In the genomic region with DNA sequence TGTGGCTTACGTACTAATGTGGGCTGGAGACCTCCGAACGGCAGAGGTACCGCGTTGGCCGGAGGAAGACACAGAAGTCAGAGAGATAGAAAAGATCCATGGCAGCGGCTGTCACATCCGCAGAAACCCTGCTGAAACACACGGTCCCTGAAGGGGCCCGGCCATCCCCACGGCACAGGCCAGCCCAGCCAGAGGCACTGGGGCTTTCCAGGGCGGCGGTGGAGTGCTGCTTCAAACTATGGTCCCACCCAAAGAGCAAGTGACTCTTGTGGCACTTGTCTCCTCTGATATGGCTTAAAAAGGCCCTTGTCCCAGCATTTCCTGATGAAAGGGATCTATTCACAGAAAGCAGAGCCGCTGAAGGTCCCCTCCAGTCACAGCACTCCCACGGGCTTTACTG, we compare ENCODE assay signal across 13 mouse cellular contexts. TPM values are rescaled to one million over a fixed set of nuclear protein-coding genes. Genes with fewer than 3 reads are reported as not detected.
DNase-seq lines count a peak whose midpoint lies in the region; ATAC-seq and TF ChIP-seq lines count a peak whose summit lies in the region.
"Had no signal": no experiment of that assay in that cellular context is flagged by ENCODE, and none has a peak within 500 bp of the region (broad histone marks: within the 10 kb centered on the region; RNA-seq: fewer than 3 reads in every experiment).

No protein-coding gene starts in this region.

- H3K27ac ChIP-seq in forebrain, embryonic 10.5 days, result peak overlapping the region; percentile 75
- no peak overlapping the region; the same call in 1 of the 2 replicates for H3K27ac ChIP-seq in forebrain, embryonic 15.5 days (replicated peaks)
- H3K27ac ChIP-seq in neural tube, embryonic 11.5 days (ENCODE audit: low read depth, low read length), result 0 out of 2 replicates have a peak overlapping the region, but pooled peaks have one; percentile 20
- H3K27ac ChIP-seq in liver, embryonic 13.5 days, result peak overlapping the region; percentile 98
- peak overlapping the region; percentile 67 for H3K27ac ChIP-seq in stomach, postnatal 0 days (replicated peaks)
- H3K27ac ChIP-seq: limb, embryonic 12.5 days had no signal

- no peaks in the 10 kb centered on the region for H3K9me3 ChIP-seq in forebrain, embryonic 10.5 days
- no peaks in the 10 kb centered on the region for H3K9me3 ChIP-seq in forebrain, embryonic 15.5 days
- no peaks in the 10 kb centered on the region for H3K9me3 ChIP-seq in neural tube, embryonic 11.5 days (ENCODE audit: control insufficient read depth, low read length)
- H3K9me3 ChIP-seq in liver, embryonic 13.5 days (replicated peaks), result no peaks in the 10 kb centered on the region
- no peaks in the 10 kb centered on the region for H3K9me3 ChIP-seq in stomach, postnatal 0 days (ENCODE audit: control insufficient read depth, low read length)
- H3K9me3 ChIP-seq: limb, embryonic 12.5 days had no signal

- no peak for TF ChIP-seq CTCF in stomach, postnatal 0 days (IDR thresholded peaks at IDR 0.05; ENCODE audit: low read depth)

- H3K9ac ChIP-seq in forebrain, embryonic 15.5 days (replicated peaks), result no peak overlapping the region
- peak overlapping the region; percentile 29; the same call in 1 of the 2 replicates for H3K9ac ChIP-seq in neural tube, embryonic 11.5 days (ENCODE audit: low read length)
- H3K9ac ChIP-seq in liver, embryonic 13.5 days, result peak overlapping the region; percentile 85
- no peak overlapping the region for H3K9ac ChIP-seq in stomach, postnatal 0 days (ENCODE audit: low read length)
- H3K9ac ChIP-seq: limb, embryonic 12.5 days had no signal

- WGBS in forebrain, embryonic 10.5 days, result 70% methylated on average over 15 of the region's 15 CpGs
- 69% methylated on average over 15 of the region's 15 CpGs for WGBS in forebrain, embryonic 15.5 days
- WGBS in neural tube, embryonic 11.5 days, result 73% methylated on average over 15 of the region's 15 CpGs
- WGBS in liver, embryonic 13.5 days (ENCODE audit: insufficient replicate concordance), result 45% methylated on average over 15 of the region's 15 CpGs
- WGBS in stomach, postnatal 0 days, result 66% methylated on average over 15 of the region's 15 CpGs

- no peak for TF ChIP-seq EP300 in stomach, postnatal 0 days (optimal IDR thresholded peaks at IDR 0.05)

- no peak overlapping the region for H3K4me3 ChIP-seq in forebrain, embryonic 10.5 days
- no peak overlapping the region for H3K4me3 ChIP-seq in forebrain, embryonic 15.5 days
- no peak overlapping the region for H3K4me3 ChIP-seq in neural tube, embryonic 11.5 days (ENCODE audit: low read depth, low read length)
- peak overlapping the region; percentile 61 for H3K4me3 ChIP-seq in liver, embryonic 13.5 days (replicated peaks)
- H3K4me3 ChIP-seq in stomach, postnatal 0 days (ENCODE audit: low read depth, low read length), result no peak overlapping the region
- H3K4me3 ChIP-seq: limb, embryonic 12.5 days had no signal

- no peak for ATAC-seq in forebrain, embryonic 15.5 days (replicated peaks)
- ATAC-seq in neural tube, embryonic 11.5 days (ENCODE audit: insufficient read depth, low FRiP score, low TSS enrichment), result no peak
- ATAC-seq in liver, embryonic 13.5 days (ENCODE audit: low read depth), result peak; percentile 53
- ATAC-seq in stomach, postnatal 0 days (ENCODE audit: low FRiP score, low TSS enrichment), result no peak
- ATAC-seq: forebrain, embryonic 16.5 days had no signal

- H3K4me2 ChIP-seq in forebrain, embryonic 15.5 days (replicated peaks), result no peak overlapping the region
- no peak overlapping the region for H3K4me2 ChIP-seq in neural tube, embryonic 11.5 days (ENCODE audit: low read depth)
- H3K4me2 ChIP-seq in liver, embryonic 13.5 days, result peak overlapping the region; percentile 87
- no peak overlapping the region for H3K4me2 ChIP-seq in stomach, postnatal 0 days (replicated peaks; ENCODE audit: low read depth)
- H3K4me2 ChIP-seq: limb, embryonic 12.5 days had no signal

- peaks cover 60% of the 10 kb centered on the region for H3K4me1 ChIP-seq in forebrain, embryonic 10.5 days
- peaks cover 34% of the 10 kb centered on the region for H3K4me1 ChIP-seq in forebrain, embryonic 15.5 days
- peaks cover 18% of the 10 kb centered on the region for H3K4me1 ChIP-seq in neural tube, embryonic 11.5 days (ENCODE audit: control insufficient read depth, insufficient read depth, low read length)
- peaks cover 97% of the 10 kb centered on the region for H3K4me1 ChIP-seq in liver, embryonic 13.5 days (replicated peaks)
- peaks cover 13% of the 10 kb centered on the region for H3K4me1 ChIP-seq in stomach, postnatal 0 days (replicated peaks; ENCODE audit: control insufficient read depth, insufficient read depth)

- DNase-seq in forebrain, embryonic 10.5 days (ENCODE audit: extremely low spot score, low spot score), result no peak
- DNase-seq in neural tube, embryonic 11.5 days (ENCODE audit: low spot score), result no peak
- DNase-seq in neural tube, embryonic 10.5 days (ENCODE audit: extremely low spot score, low spot score), result no peak
- DNase-seq in liver, embryonic 13.5 days, result peak; percentile 52
- DNase-seq in stomach, postnatal 0 days (ENCODE audit: low spot score), result no peak
- DNase-seq in right cerebral cortex, adult 18-20 months, result no peak
- DNase-seq in gastrocnemius, postnatal 25 days, result no peak
- DNase-seq: cerebellum, adult 2 months; kidney, adult 8-10 months; thymus, adult 18-20 months had no signal

- no peaks in the 10 kb centered on the region for H3K27me3 ChIP-seq in forebrain, embryonic 10.5 days (ENCODE audit: poor library complexity, severe bottlenecking)
- H3K27me3 ChIP-seq in forebrain, embryonic 15.5 days, result no peaks in the 10 kb centered on the region
- no peaks in the 10 kb centered on the region for H3K27me3 ChIP-seq in neural tube, embryonic 11.5 days (ENCODE audit: control insufficient read depth, insufficient read depth, low read length)
- no peaks in the 10 kb centered on the region for H3K27me3 ChIP-seq in liver, embryonic 13.5 days
- no peaks in the 10 kb centered on the region for H3K27me3 ChIP-seq in stomach, postnatal 0 days (ENCODE audit: control insufficient read depth, insufficient read depth, low read length)
- H3K27me3 ChIP-seq: limb, embryonic 12.5 days had no signal

- peaks cover 39% of the 10 kb centered on the region for H3K36me3 ChIP-seq in forebrain, embryonic 10.5 days (replicated peaks)
- H3K36me3 ChIP-seq in forebrain, embryonic 15.5 days, result no peaks in the 10 kb centered on the region
- H3K36me3 ChIP-seq in neural tube, embryonic 11.5 days (ENCODE audit: control insufficient read depth, insufficient read depth, low read length), result peaks cover 2% of the 10 kb centered on the region; the same call in 1 of the 2 replicates
- peaks cover 28% of the 10 kb centered on the region for H3K36me3 ChIP-seq in liver, embryonic 13.5 days
- peaks cover 1% of the 10 kb centered on the region for H3K36me3 ChIP-seq in stomach, postnatal 0 days (ENCODE audit: control insufficient read depth, insufficient read depth, low read length)

RNA-seq across cellular contexts. Expression of a gene that starts 19.1 kb away (rescaled TPM):
- polyA plus RNA-seq in forebrain, embryonic 10.5 days (2016; fragmentation: Nextera tagmentation; extraction: Ambion mirVana), result 13.9 and 17.5 TPM in 2 replicates
- polyA plus RNA-seq in forebrain, embryonic 15.5 days (2015; fragmentation: Nextera tagmentation; extraction: Ambion mirVana), result 12.8 and 13.8 TPM in 2 replicates
- polyA plus RNA-seq in neural tube, embryonic 11.5 days (2014; fragmentation: Nextera tagmentation; extraction: Ambion mirVana), result 23.9 and 24.5 TPM in 2 replicates
- polyA plus RNA-seq in liver, embryonic 13.5 days (2015; fragmentation: Nextera tagmentation; extraction: Ambion mirVana), result 5.4 and 6.0 TPM in 2 replicates
- 5.0 and 5.3 TPM in 2 replicates for polyA plus RNA-seq in stomach, postnatal 0 days (2015; fragmentation: Nextera tagmentation; extraction: Ambion mirVana)
- total RNA-seq in gastrocnemius, postnatal 25 days (2021), result 1 to 10 TPM; 6.5 to 6.7 TPM

RNA-seq across cellular contexts. Expression of a gene that starts 28.9 kb away (rescaled TPM):
- polyA plus RNA-seq in forebrain, embryonic 10.5 days (2016; fragmentation: Nextera tagmentation; extraction: Ambion mirVana), result not detected in 2 replicates
- not detected in 2 replicates for polyA plus RNA-seq in forebrain, embryonic 15.5 days (2015; fragmentation: Nextera tagmentation; extraction: Ambion mirVana)
- not detected in 2 replicates for polyA plus RNA-seq in neural tube, embryonic 11.5 days (2014; fragmentation: Nextera tagmentation; extraction: Ambion mirVana)
- not detected in 2 replicates for polyA plus RNA-seq in liver, embryonic 13.5 days (2015; fragmentation: Nextera tagmentation; extraction: Ambion mirVana)
- 0.15 and 0.24 TPM in 2 replicates for polyA plus RNA-seq in stomach, postnatal 0 days (2015; fragmentation: Nextera tagmentation; extraction: Ambion mirVana)
- total RNA-seq in gastrocnemius, postnatal 25 days (2021), result not detected
- polyA plus RNA-seq: forebrain, embryonic 16.5 days; limb, embryonic 12.5 days had no signal

Comparison
In these comparisons a context has a peak if more than half of its experiments do, and no peak if none do; other contexts are left out.
1. H3K9ac ChIP-seq: peak in neural tube, embryonic 11.5 days (single experiment) and liver, embryonic 13.5 days (single experiment); none in forebrain, embryonic 15.5 days (single experiment) and stomach, postnatal 0 days (single experiment).